Mouse (Mus musculus) intestine, embryonic 15.5 days (tissue): ENCODE measurements around the gene Pdcl2. TPM values are rescaled to one million over a fixed set of nuclear protein-coding genes. Genes with fewer than 3 reads are reported as not detected.
A peak's percentile ranks its signal among the peaks of the same experiment; 100 is the strongest.

ENCODE experiments used
- ATAC-seq: fragments of 200-750 bp; cut with Nextera tagmentation; 2 replicates; pipeline ENCODE4 v1.8.0; 2017; ENCODE audit warnings: moderate TSS enrichment, moderate library complexity
- H3K27ac ChIP-seq: fragments of 300-500 bp; sonication (generic); 2 replicates; pipeline ENCODE4 v1.5.1; 2015; ENCODE audit warnings: mild to moderate bottlenecking, inconsistent platforms
- H3K27me3 ChIP-seq: fragments of 300-500 bp; sonication (generic); replicated peaks from 2 replicates; pipeline ENCODE4 v1.6.1; 2015; ENCODE audit warnings: inconsistent platforms
- H3K36me3 ChIP-seq: fragments of 300-500 bp; sonication (generic); 2 replicates; pipeline ENCODE4 v1.6.1; 2015; ENCODE audit warnings: inconsistent platforms
- H3K4me1 ChIP-seq: fragments of 300-500 bp; sonication (generic); replicated peaks from 2 replicates; pipeline ENCODE4 v1.6.1; 2015; ENCODE audit warnings: inconsistent platforms
- H3K4me2 ChIP-seq: fragments of 300-500 bp; sonication (generic); replicated peaks from 2 replicates; pipeline ENCODE4 v1.6.1; 2015; ENCODE audit warnings: mild to moderate bottlenecking, inconsistent platforms
- H3K4me3 ChIP-seq: fragments of 300-500 bp; sonication (generic); replicated peaks from 2 replicates; pipeline ENCODE4 v1.5.1; 2015; ENCODE audit warnings: inconsistent platforms
- H3K9ac ChIP-seq: fragments of 300-500 bp; sonication (generic); 2 replicates; pipeline ENCODE4 v1.6.1; 2015; ENCODE audit warnings: inconsistent platforms
- H3K9me3 ChIP-seq: fragments of 300-500 bp; sonication (generic); 2 replicates; pipeline ENCODE4 v1.6.1; 2016; ENCODE audit warnings: inconsistent platforms
- WGBS: fragments of 180-500 bp; shearing (Covaris S2); methylation state at CpG from one replicate; pipeline ENCODE4 v1.1.7; 2015; 5-methylcytosine and 5-hydroxymethylcytosine counted together
- polyA plus RNA-seq: library from polyadenylated mRNA; unstranded; fragments of >200 nt; fragmentation: Nextera tagmentation; extraction: Ambion mirVana; gene quantifications from 2 replicates; pipeline ENCODE4 v1.2.1, GENCODE M21; 2015

Gene Pdcl2
- polyA plus RNA-seq, 1 experiment from 2014 or later, result not detected

DNA sequence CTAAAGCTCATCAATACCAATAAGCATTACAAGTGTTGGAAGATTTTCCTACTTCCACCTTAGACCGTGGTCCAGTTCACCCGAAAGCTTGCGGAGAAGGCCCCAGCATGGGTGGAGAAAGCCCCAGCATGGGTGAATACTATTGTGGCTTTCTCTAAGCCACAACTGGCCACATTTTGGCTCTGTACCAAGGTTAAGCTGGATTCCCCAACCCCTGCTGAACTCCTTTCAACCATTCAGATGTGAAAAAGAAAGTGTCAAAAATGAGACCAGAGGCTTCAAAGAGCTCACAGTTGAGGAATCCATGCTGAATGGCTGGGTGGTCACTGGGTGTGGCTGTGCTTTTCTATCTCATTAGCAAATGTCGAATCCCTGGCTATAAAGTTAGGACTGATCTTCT is 2.9 kb upstream of the Pdcl2 start:
- no peak for ATAC-seq
- Histone ChIP-seq H3K4me1 (no peaks in the 10 kb centered on the region), H3K9ac (no peak overlapping the region), H3K27ac (no peak overlapping the region), H3K9me3 (no peaks in the 10 kb centered on the region), H3K36me3 (no peaks in the 10 kb centered on the region), H3K27me3 (no peaks in the 10 kb centered on the region), H3K4me2 (no peak overlapping the region), H3K4me3 (no peak overlapping the region)
- WGBS, result 87% methylated on average over 4 of the region's 4 CpGs

- Histone ChIP-seq H3K27me3 (no peaks in the 10 kb centered on the region), H3K9me3 (no peaks in the 10 kb centered on the region), H3K4me3 (no peak overlapping the region), H3K4me2 (no peak overlapping the region), H3K36me3 (no peaks in the 10 kb centered on the region), H3K4me1 (no peaks in the 10 kb centered on the region), H3K9ac (no peak overlapping the region), H3K27ac (no peak overlapping the region)
- ATAC-seq, result no peak
- WGBS, result 53% methylated on average over 2 of the region's 2 CpGs
These were observed 3.7 kb downstream of the Pdcl2 start for GRCm38 (mm10) chr5:76327296-76327695.

DNA sequence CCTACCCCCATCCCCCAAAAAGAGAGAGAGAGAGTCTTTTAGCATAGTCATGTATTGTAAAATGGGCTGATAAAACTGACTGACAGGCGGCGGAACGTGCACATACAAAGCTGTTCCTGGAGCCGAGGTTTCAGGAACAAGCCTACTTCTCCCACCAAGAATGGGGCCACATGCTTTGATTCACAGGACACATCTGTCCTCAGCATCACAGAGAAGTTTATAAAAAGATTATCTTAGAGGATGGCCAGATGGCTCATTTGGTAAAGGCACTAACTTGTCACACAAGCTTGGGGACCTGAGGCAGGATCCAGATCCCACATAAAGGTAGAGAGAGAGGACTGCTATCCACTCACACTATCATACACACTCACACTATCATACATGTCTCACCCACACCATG is 5.8 kb downstream of the Pdcl2 start:
- ATAC-seq, result no peak
- Histone ChIP-seq H3K36me3 (no peaks in the 10 kb centered on the region), H3K27ac (no peak overlapping the region), H3K4me1 (no peaks in the 10 kb centered on the region), H3K4me2 (no peak overlapping the region), H3K9me3 (no peaks in the 10 kb centered on the region), H3K27me3 (no peaks in the 10 kb centered on the region), H3K4me3 (no peak overlapping the region), H3K9ac (no peak overlapping the region)
- 87% methylated on average over 4 of the region's 4 CpGs for WGBS

GRCm38 (mm10) chr5:76321249-76322196 is 9.4 kb downstream of the Pdcl2 start:
- Histone ChIP-seq H3K27ac (no peak overlapping the region), H3K36me3 (no peaks in the 10 kb centered on the region), H3K9ac (no peak overlapping the region), H3K4me2 (no peak overlapping the region), H3K9me3 (no peaks in the 10 kb centered on the region), H3K27me3 (no peaks in the 10 kb centered on the region), H3K4me3 (no peak overlapping the region), H3K4me1 (no peaks in the 10 kb centered on the region)
- 0 out of 2 replicates have a peak, but pooled peaks have one; percentile 31 for ATAC-seq
- 62% methylated on average over 11 of the region's 11 CpGs for WGBS

DNA sequence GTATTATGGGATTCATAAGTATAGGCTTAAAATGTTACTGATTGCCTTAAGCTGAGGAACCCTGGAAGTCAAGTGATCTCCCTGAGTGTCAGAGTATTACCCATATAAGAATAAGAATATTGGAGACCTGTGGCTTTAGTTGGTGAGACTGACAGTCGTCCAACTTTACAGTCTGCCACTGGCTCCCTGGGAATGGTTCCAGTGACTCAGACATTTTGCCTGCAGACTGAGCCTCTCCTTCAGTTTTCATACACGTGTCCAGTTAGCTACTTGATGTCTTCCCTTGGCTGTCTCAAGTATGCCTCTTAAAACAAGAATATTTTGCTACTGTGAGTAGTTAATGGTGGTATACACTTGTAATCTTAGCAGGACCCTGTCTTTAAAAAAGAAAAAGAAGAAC is 22.8 kb downstream of the Pdcl2 start:
- no peaks in the 10 kb centered on the region for H3K27me3 ChIP-seq
- H3K4me3 ChIP-seq, result no peak overlapping the region
- no peak overlapping the region for H3K9ac ChIP-seq
- H3K27ac ChIP-seq, result no peak overlapping the region
- H3K36me3 ChIP-seq, result no peaks in the 10 kb centered on the region
- 0 out of 2 replicates have a peak, but pooled peaks cover 3% of the 10 kb centered on the region for H3K4me1 ChIP-seq
- H3K9me3 ChIP-seq, result no peaks in the 10 kb centered on the region
- H3K4me2 ChIP-seq, result no peak overlapping the region
- 67% methylated on average over 2 of the region's 2 CpGs for WGBS
- no peak for ATAC-seq

DNA sequence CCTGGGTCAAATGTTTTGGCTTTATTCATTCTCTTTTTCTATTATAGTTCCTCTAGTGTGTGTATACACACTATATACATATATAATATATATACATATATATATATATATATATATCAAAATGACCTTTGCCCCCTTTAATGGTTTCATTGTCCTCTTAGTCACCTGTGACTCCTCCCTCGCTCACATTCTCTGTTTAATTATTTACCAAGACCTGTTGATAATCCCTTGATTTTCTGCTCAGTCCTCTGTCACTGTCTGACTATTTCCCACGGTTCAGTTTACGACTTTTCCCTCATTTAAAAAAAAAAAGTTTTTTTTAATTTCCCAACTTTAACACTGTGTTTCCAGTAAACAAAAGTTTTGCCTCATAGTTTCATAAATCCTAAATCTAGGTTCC is 24.7 kb downstream of the Pdcl2 start:
- Histone ChIP-seq H3K36me3 (no peaks in the 10 kb centered on the region), H3K27me3 (no peaks in the 10 kb centered on the region), H3K4me1 (0 out of 2 replicates have a peak, but pooled peaks cover 7% of the 10 kb centered on the region), H3K4me2 (no peak overlapping the region), H3K4me3 (no peak overlapping the region), H3K9ac (no peak overlapping the region), H3K9me3 (no peaks in the 10 kb centered on the region), H3K27ac (no peak overlapping the region)
- ATAC-seq, result peak; percentile 57
- 54% methylated on average over 3 of the region's 3 CpGs for WGBS

GRCm38 (mm10) chr5:76305616-76306015 is 25.3 kb downstream of the Pdcl2 start:
- Histone ChIP-seq H3K4me2 (peak overlapping the region; percentile 83), H3K9ac (no peak overlapping the region; the same call in 1 of the 2 replicates), H3K9me3 (no peaks in the 10 kb centered on the region), H3K27ac (peak overlapping the region; percentile 99), H3K4me1 (0 out of 2 replicates have a peak, but pooled peaks cover 9% of the 10 kb centered on the region), H3K36me3 (no peaks in the 10 kb centered on the region), H3K27me3 (no peaks in the 10 kb centered on the region), H3K4me3 (peak overlapping the region; percentile 98)
- ATAC-seq, result peak; percentile 18; the same call in 1 of the 2 replicates
- 6% methylated on average over 8 of the region's 8 CpGs for WGBS

- Histone ChIP-seq H3K4me3 (peak within 1 kb of the TSS; percentile 98), H3K9ac (peak within 1 kb of the TSS; percentile 93), H3K27me3 (no peaks in the 10 kb centered on the region), H3K4me1 (0 out of 2 replicates have a peak, but pooled peaks cover 9% of the 10 kb centered on the region), H3K4me2 (peak within 1 kb of the TSS; percentile 83), H3K27ac (peak within 1 kb of the TSS; percentile 99), H3K36me3 (no peaks in the 10 kb centered on the region), H3K9me3 (no peaks in the 10 kb centered on the region)
- peak; percentile 82 for ATAC-seq
- under 1% methylated on average over 95 of the region's 104 CpGs for WGBS
These were observed 26.3 kb downstream of the Pdcl2 start, which contains the start of gene Clock for GRCm38 (mm10) chr5:76304452-76305341. Gene Clock (minus strand): TSS chr5:76304792.

DNA sequence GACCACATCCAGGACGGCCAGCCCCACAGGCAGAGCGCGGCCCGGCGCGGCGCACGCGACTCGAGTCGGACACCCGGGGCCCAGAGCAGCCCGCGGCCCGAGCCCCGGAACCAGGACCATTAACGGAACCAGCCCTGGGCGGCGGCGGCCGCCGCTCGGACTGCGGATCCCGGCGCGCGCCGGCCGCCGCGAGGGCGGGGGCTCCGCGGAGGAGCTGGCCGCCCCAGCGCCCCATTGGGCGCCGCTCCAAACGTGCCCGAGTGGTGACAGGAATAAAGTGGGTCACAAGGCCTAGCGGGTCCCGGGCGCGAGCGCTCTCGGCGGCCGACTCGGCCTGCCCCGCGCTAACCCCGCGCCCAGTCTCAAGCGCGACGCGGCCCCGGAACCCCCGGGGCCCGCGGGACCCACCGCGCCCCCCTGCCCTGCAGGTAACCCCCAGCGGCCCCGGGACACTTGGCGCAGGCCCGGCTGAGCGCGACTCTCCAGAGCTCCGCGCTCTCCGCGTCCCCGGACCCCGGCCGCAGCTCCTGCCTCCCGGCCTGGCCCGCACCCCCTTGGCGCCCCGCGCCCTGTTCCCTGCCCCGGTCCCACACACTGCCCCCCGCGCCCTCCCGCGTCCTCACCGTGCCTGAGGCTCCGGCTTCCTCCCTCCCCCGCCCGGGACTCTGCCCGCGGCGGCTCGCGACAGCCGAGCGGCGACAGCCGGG is 27.1 kb downstream of the Pdcl2 start:
- H3K4me3 ChIP-seq, result peak overlapping the region; percentile 98
- H3K4me2 ChIP-seq, result peak overlapping the region; percentile 83
- 0 out of 2 replicates have a peak, but pooled peaks cover 9% of the 10 kb centered on the region for H3K4me1 ChIP-seq
- peak overlapping the region; percentile 93 for H3K9ac ChIP-seq
- ATAC-seq, result peak; percentile 72
- H3K27me3 ChIP-seq, result no peaks in the 10 kb centered on the region
- no peaks in the 10 kb centered on the region for H3K36me3 ChIP-seq
- under 1% methylated on average over 90 of the region's 100 CpGs for WGBS
- H3K9me3 ChIP-seq, result no peaks in the 10 kb centered on the region
- peak overlapping the region; percentile 99 for H3K27ac ChIP-seq

DNA sequence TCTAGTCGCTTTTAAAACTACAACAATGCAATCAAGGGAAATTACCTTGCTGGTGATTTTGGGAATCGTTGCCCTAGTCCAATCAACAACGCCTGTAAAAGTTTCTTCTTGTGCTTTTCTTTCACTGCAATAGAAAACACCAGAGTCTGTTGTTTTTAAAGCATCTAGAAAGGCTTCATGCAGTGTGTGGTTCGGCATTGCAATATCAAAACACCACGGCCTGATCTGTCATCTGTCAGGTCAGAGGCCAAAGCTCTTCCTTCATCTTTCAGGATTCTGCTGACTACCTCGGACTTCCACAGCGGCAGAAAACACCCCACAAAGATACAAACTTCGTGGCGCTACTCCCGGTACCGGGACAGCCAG is 27.6 kb downstream of the Pdcl2 start:
- no peaks in the 10 kb centered on the region for H3K27me3 ChIP-seq
- H3K36me3 ChIP-seq, result no peaks in the 10 kb centered on the region
- H3K4me3 ChIP-seq, result peak overlapping the region; percentile 98
- peak overlapping the region; percentile 93 for H3K9ac ChIP-seq
- H3K4me2 ChIP-seq, result peak overlapping the region; percentile 83
- peak overlapping the region; percentile 99 for H3K27ac ChIP-seq
- 3% methylated on average over 11 of the region's 11 CpGs for WGBS
- 0 out of 2 replicates have a peak, but pooled peaks cover 9% of the 10 kb centered on the region for H3K4me1 ChIP-seq
- no peak for ATAC-seq
- H3K9me3 ChIP-seq, result no peaks in the 10 kb centered on the region

- 0 out of 2 replicates have a peak, but pooled peaks cover 9% of the 10 kb centered on the region for H3K4me1 ChIP-seq
- H3K9me3 ChIP-seq, result no peaks in the 10 kb centered on the region
- H3K4me3 ChIP-seq, result no peak overlapping the region
- no peak for ATAC-seq
- no peak overlapping the region for H3K27ac ChIP-seq
- no peak overlapping the region for H3K4me2 ChIP-seq
- WGBS, result 80% methylated on average over 2 of the region's 2 CpGs
- H3K27me3 ChIP-seq, result no peaks in the 10 kb centered on the region
- no peaks in the 10 kb centered on the region for H3K36me3 ChIP-seq
- no peak overlapping the region for H3K9ac ChIP-seq
These were observed 28.9 kb downstream of the Pdcl2 start for GRCm38 (mm10) chr5:76302009-76302408.
